Mouse (Mus musculus) forebrain, embryonic 14.5 days (tissue): ENCODE data around the gene Myo1b. TPM values are rescaled to one million over a fixed set of nuclear protein-coding genes. Genes with fewer than 3 reads are reported as not detected.

ENCODE experiments used
- ATAC-seq: fragments of 200-750 bp; cut with Nextera tagmentation; 2 replicates; pipeline ENCODE4 v1.8.0; 2017; ENCODE audit warnings: mild to moderate bottlenecking, moderate library complexity
- DNase-seq: peaks from one replicate; pipeline ENCODE4 v3.0.0-alpha.2; 2015; ENCODE audit warnings: low spot score
- H3K27ac ChIP-seq: fragments of 300-500 bp; sonication (generic); 2 replicates; pipeline ENCODE4 v1.5.1; 2014; ENCODE audit warnings: low read depth, mild to moderate bottlenecking, control low read depth, low read length, moderate library complexity
- H3K27me3 ChIP-seq: fragments of 300-500 bp; sonication (generic); replicated peaks from 2 replicates; pipeline ENCODE4 v1.6.1; 2014; ENCODE audit warnings: low read length, control low read depth, mixed read lengths; ENCODE audit not compliant: control insufficient read depth, insufficient read depth
- H3K36me3 ChIP-seq: fragments of 300-500 bp; sonication (generic); 2 replicates; pipeline ENCODE4 v1.6.1; 2014; ENCODE audit warnings: low read length, control low read depth; ENCODE audit not compliant: control insufficient read depth, insufficient read depth
- H3K4me1 ChIP-seq: fragments of 300-500 bp; sonication (generic); 2 replicates; pipeline ENCODE4 v1.6.1; 2014; ENCODE audit warnings: antibody characterized with exemption, low read length, control low read depth; ENCODE audit not compliant: control insufficient read depth, insufficient read depth
- H3K4me2 ChIP-seq: fragments of 300-500 bp; sonication (generic); 2 replicates; pipeline ENCODE4 v1.6.1; 2014; ENCODE audit warnings: mild to moderate bottlenecking, control low read depth, low read length
- H3K4me3 ChIP-seq: fragments of 300-500 bp; sonication (generic); 2 replicates; pipeline ENCODE4 v1.5.1; 2014; ENCODE audit warnings: low read depth, low read length, control low read depth
- H3K9ac ChIP-seq: fragments of 300-500 bp; sonication (generic); 2 replicates; pipeline ENCODE4 v1.6.1; 2014; ENCODE audit warnings: mild to moderate bottlenecking, low read length, control low read depth, moderate library complexity
- H3K9me3 ChIP-seq: fragments of 300-500 bp; sonication (generic); replicated peaks from 2 replicates; pipeline ENCODE4 v1.6.1; 2016; ENCODE audit warnings: low read length, control low read depth, mixed read lengths; ENCODE audit not compliant: control insufficient read depth
- WGBS: fragments of 180-500 bp; shearing (Covaris S2); extraction: QIAGEN DNeasy Blood & Tissue Kit; methylation state at CpG from one replicate; pipeline ENCODE4 v1.1.7; 2014; 5-methylcytosine and 5-hydroxymethylcytosine counted together
- polyA plus RNA-seq: library from polyadenylated mRNA; unstranded; fragments of >200 nt; fragmentation: Nextera tagmentation; extraction: Ambion mirVana; gene quantifications from 2 replicates; pipeline ENCODE4 v1.2.1, GENCODE M21; 2014

The Myo1b gene
- polyA plus RNA-seq, 1 experiment from 2014 or later, result 78.1 TPM

- 80% methylated on average over 15 of the region's 15 CpGs for WGBS
- H3K4me2 ChIP-seq, result no peak overlapping the region
- H3K4me3 ChIP-seq, result no peak overlapping the region
- H3K27ac ChIP-seq, result no peak overlapping the region
- no peak for DNase-seq
- no peak overlapping the region for H3K9ac ChIP-seq
- no peak for ATAC-seq
- no peaks in the 10 kb centered on the region for H3K27me3 ChIP-seq
- H3K9me3 ChIP-seq, result no peaks in the 10 kb centered on the region
- H3K4me1 ChIP-seq, result no peaks in the 10 kb centered on the region
- H3K36me3 ChIP-seq, result peaks cover 19% of the 10 kb centered on the region
Measured at GRCm38 (mm10) chr1:51746711-51747240, 169.1 kb downstream of the Myo1b start.

GRCm38 (mm10) chr1:51743756-51744425, 172.0 kb downstream of the Myo1b start:
- peak; percentile 17 for DNase-seq
- Histone ChIP-seq H3K27me3 (no peaks in the 10 kb centered on the region), H3K9me3 (no peaks in the 10 kb centered on the region), H3K4me2 (no peak overlapping the region), H3K9ac (no peak overlapping the region), H3K4me1 (no peaks in the 10 kb centered on the region), H3K4me3 (no peak overlapping the region), H3K36me3 (peaks cover 7% of the 10 kb centered on the region), H3K27ac (no peak overlapping the region)
- WGBS, result 90% methylated on average over 3 of the region's 3 CpGs
- ATAC-seq, result no peak

- Histone ChIP-seq H3K4me1 (no peaks in the 10 kb centered on the region), H3K27me3 (no peaks in the 10 kb centered on the region), H3K9ac (no peak overlapping the region), H3K9me3 (no peaks in the 10 kb centered on the region), H3K4me3 (no peak overlapping the region), H3K27ac (no peak overlapping the region), H3K36me3 (peaks cover 4% of the 10 kb centered on the region; the same call in 1 of the 2 replicates), H3K4me2 (no peak overlapping the region)
- no peak for ATAC-seq
- 93% methylated on average over 1 of the region's 1 CpGs for WGBS
- DNase-seq, result no peak
Measured at GRCm38 (mm10) chr1:51742586-51742985, 173.3 kb downstream of the Myo1b start.

- H3K9ac ChIP-seq, result no peak overlapping the region
- H3K36me3 ChIP-seq, result peaks cover 4% of the 10 kb centered on the region; the same call in 1 of the 2 replicates
- DNase-seq (no peak), ATAC-seq (no peak)
- H3K9me3 ChIP-seq, result no peaks in the 10 kb centered on the region
- no peaks in the 10 kb centered on the region for H3K27me3 ChIP-seq
- WGBS, result 94% methylated on average over 10 of the region's 10 CpGs
- H3K4me3 ChIP-seq, result no peak overlapping the region
- H3K27ac ChIP-seq, result no peak overlapping the region
- H3K4me2 ChIP-seq, result no peak overlapping the region
- no peaks in the 10 kb centered on the region for H3K4me1 ChIP-seq
Measured at GRCm38 (mm10) chr1:51740626-51741231, 175.1 kb downstream of the Myo1b start.

- no peak overlapping the region for H3K4me3 ChIP-seq
- no peak overlapping the region for H3K4me2 ChIP-seq
- H3K9me3 ChIP-seq, result no peaks in the 10 kb centered on the region
- DNase-seq (no peak), ATAC-seq (no peak)
- no peaks in the 10 kb centered on the region for H3K27me3 ChIP-seq
- H3K9ac ChIP-seq, result no peak overlapping the region
- 86% methylated on average over 5 of the region's 5 CpGs for WGBS
- no peaks in the 10 kb centered on the region for H3K4me1 ChIP-seq
- no peak overlapping the region for H3K27ac ChIP-seq
- no peaks in the 10 kb centered on the region for H3K36me3 ChIP-seq
Measured at GRCm38 (mm10) chr1:51739252-51739852, 176.5 kb downstream of the Myo1b start.

- H3K27ac ChIP-seq, result no peak overlapping the region
- 81% methylated on average over 2 of the region's 2 CpGs for WGBS
- DNase-seq, result no peak
- no peak overlapping the region for H3K4me2 ChIP-seq
- H3K9me3 ChIP-seq, result no peaks in the 10 kb centered on the region
- H3K4me3 ChIP-seq, result no peak overlapping the region
- no peak for ATAC-seq
- H3K4me1 ChIP-seq, result no peaks in the 10 kb centered on the region
- no peaks in the 10 kb centered on the region for H3K36me3 ChIP-seq
- no peaks in the 10 kb centered on the region for H3K27me3 ChIP-seq
- H3K9ac ChIP-seq, result no peak overlapping the region
Measured at GRCm38 (mm10) chr1:51736822-51737221, 179.0 kb downstream of the Myo1b start.

- Histone ChIP-seq H3K27ac (no peak overlapping the region), H3K4me1 (no peaks in the 10 kb centered on the region), H3K9ac (no peak overlapping the region), H3K4me3 (no peak overlapping the region), H3K4me2 (no peak overlapping the region), H3K9me3 (no peaks in the 10 kb centered on the region), H3K36me3 (no peaks in the 10 kb centered on the region), H3K27me3 (no peaks in the 10 kb centered on the region)
- DNase-seq, result no peak
- no peak for ATAC-seq
- 86% methylated on average over 6 of the region's 6 CpGs for WGBS
Measured at GRCm38 (mm10) chr1:51734721-51735120, 181.2 kb downstream of the Myo1b start.

- Histone ChIP-seq H3K36me3 (no peaks in the 10 kb centered on the region), H3K27me3 (no peaks in the 10 kb centered on the region), H3K9ac (no peak overlapping the region), H3K4me2 (no peak overlapping the region), H3K9me3 (no peaks in the 10 kb centered on the region), H3K4me1 (no peaks in the 10 kb centered on the region), H3K4me3 (no peak overlapping the region), H3K27ac (no peak overlapping the region)
- DNase-seq (no peak), ATAC-seq (no peak)
- 93% methylated on average over 1 of the region's 1 CpGs for WGBS
Measured at GRCm38 (mm10) chr1:51729407-51729806, 186.5 kb downstream of the Myo1b start.

GRCm38 (mm10) chr1:51728816-51729215, 187.1 kb downstream of the Myo1b start:
- Histone ChIP-seq H3K9me3 (no peaks in the 10 kb centered on the region), H3K4me1 (no peaks in the 10 kb centered on the region), H3K27ac (no peak overlapping the region), H3K4me2 (no peak overlapping the region), H3K27me3 (no peaks in the 10 kb centered on the region), H3K9ac (no peak overlapping the region), H3K36me3 (no peaks in the 10 kb centered on the region), H3K4me3 (no peak overlapping the region)
- 90% methylated on average over 4 of the region's 4 CpGs for WGBS
- ATAC-seq (no peak), DNase-seq (no peak)
